Mouse (Mus musculus) bone marrow macrophage, adult 2 months (primary cell): Measurements from ENCODE around the gene Ppcdc. TPM values are rescaled to one million over a fixed set of nuclear protein-coding genes. Genes with fewer than 3 reads are reported as not detected.

Experiments
- H3K27ac ChIP-seq: 2 replicates; pipeline ENCODE4 v1.5.1; 2012; ENCODE audit warnings: low read depth, low read length; ENCODE audit not compliant: insufficient read depth
- H3K4me1 ChIP-seq: 2 replicates; pipeline ENCODE4 v1.6.1; 2012; ENCODE audit warnings: low read length; ENCODE audit not compliant: control insufficient read depth, insufficient read depth
- H3K4me3 ChIP-seq: 2 replicates; pipeline ENCODE4 v1.5.1; 2012; ENCODE audit warnings: mild to moderate bottlenecking, low read length, moderate library complexity; ENCODE audit not compliant: insufficient read depth
- CTCF ChIP-seq: IDR thresholded peaks from 2 replicates; pipeline ENCODE4 v1.5.1; 2012; ENCODE audit warnings: low read depth, mild to moderate bottlenecking, low read length, moderate library complexity
- POLR2A ChIP-seq: IDR thresholded peaks from 2 replicates; pipeline ENCODE4 v1.6.1; 2012; ENCODE audit warnings: mild to moderate bottlenecking, low read depth, low read length, borderline replicate concordance
- polyA plus RNA-seq: library from polyadenylated mRNA; stranded (reverse); fragments of >200 nt; gene quantifications from 2 replicates; pipeline ENCODE4 v1.2.4, GENCODE M21; 2012; ENCODE audit not compliant: missing spikeins, insufficient read depth, insufficient read length

Gene Ppcdc
- polyA plus RNA-seq: 28.6 and 29.5 TPM in 2 replicates

DNA sequence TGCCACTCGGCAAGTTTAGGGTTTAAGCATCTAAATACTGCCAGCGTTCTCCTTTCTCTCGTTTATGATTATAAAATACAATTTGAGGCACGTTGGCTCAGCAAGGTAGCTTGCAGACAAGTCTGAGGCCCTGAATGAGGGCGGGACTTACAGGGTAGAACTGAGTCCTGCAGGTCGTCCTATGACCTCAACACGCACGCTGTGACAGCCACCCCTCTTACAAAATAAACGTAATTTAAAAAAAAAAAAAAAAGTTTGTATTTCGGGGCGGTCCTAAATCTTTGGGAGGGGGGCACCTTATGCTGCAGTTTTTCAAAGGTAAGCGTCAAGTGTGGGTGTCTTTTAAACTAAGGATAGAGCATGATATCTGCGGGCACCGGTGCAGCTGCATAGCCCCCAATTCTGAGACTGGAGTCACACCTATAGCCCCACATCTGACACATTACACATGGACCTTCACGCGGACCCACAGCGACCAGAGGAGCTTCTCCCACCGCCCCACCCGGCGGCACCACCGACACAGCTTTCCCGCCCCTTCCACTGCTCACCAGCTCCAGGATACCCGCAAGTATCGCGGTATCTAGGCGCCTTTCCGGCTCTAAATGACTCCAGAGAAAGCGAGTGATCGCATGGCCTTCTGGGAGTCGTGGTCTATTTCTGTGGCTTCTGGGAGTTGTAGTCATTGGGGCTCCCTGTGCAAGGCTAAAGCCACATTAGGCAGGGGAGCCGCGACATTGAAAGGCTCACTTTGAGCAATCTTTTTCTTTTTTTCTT lies at the start of gene Ppcdc:
Ppcdc (minus strand) TSS at position 603 of the 774 bp plus-strand sequence.
- Histone ChIP-seq H3K4me1 (peaks cover 21% of the 10 kb centered on the region), H3K27ac (peak within 1 kb of the TSS; percentile 84), H3K4me3 (peak within 1 kb of the TSS; percentile 91)
- TF ChIP-seq POLR2A (peak; percentile 55; the same call in 1 of the 2 replicates), CTCF (no peak)

DNA sequence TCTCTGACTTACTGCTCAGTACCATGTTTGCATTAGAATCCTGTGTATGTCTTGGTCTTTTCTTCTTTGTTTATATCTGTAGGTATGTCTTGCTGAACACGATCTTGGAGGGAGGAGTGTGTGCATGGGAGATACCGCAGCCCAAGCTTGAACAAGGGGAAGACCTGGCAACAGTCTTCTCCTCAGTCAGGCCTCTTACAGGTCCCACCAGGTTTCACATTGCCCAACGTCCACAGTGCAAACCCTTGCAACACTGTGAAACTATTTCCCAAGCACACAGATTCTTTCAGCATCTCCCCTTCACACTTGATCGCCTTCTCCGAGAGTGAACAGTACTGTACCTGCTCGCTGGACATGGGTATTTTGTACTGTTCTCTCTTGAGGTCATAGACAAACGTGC lies 47.9 kb upstream of the Ppcdc start:
- Histone ChIP-seq H3K27ac (no peak overlapping the region), H3K4me1 (no peaks in the 10 kb centered on the region), H3K4me3 (no peak overlapping the region)
- TF ChIP-seq CTCF: no peak
- no peak for TF ChIP-seq POLR2A

DNA sequence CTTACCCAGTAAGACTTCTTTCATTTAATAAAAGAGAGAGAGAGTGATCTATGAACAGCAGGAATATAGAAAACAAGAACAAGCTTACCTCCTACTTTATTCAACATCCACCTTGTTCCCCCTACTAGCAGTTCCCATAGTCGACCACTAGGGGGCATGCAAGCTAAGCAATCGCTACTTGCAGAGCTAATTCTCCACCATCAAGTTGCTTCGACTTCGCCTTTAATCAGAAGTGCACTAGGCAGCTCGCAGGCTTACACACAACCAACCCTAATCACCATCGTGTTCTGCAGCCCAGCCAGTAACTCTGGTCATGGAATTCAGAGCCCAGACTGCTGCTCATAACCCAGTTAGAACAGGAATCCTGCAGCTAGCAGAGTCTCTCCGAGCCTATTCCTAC lies 45.9 kb upstream of the Ppcdc start:
- H3K27ac ChIP-seq: no peak overlapping the region
- H3K4me3 ChIP-seq: no peak overlapping the region
- no peaks in the 10 kb centered on the region for H3K4me1 ChIP-seq
- peak; percentile 35; the same call in 1 of the 2 replicates for TF ChIP-seq CTCF
- TF ChIP-seq POLR2A: no peak

DNA sequence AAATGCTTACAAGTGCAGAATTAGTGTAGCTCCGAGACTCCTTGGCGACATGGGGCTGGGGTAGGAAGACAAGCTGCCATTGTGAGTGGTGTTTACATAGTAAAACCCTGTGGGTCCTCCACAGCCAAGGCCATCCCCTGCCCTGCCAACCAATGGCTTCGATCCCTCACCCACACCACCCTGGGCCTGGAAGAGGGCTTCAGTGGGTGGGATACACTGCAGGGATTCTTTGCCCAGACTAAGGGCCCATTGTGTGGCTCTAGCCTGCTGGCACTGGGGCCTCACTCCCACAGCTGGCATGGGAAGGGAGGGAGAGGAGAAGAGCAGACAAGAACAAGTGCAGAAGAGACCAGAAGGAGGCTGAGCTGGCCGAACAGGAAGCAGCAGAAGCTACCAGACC lies 29.0 kb upstream of the Ppcdc start:
- H3K4me1 ChIP-seq: peaks cover 24% of the 10 kb centered on the region
- TF ChIP-seq CTCF (no peak), POLR2A (no peak)
- H3K27ac ChIP-seq: no peak overlapping the region
- no peak overlapping the region for H3K4me3 ChIP-seq

DNA sequence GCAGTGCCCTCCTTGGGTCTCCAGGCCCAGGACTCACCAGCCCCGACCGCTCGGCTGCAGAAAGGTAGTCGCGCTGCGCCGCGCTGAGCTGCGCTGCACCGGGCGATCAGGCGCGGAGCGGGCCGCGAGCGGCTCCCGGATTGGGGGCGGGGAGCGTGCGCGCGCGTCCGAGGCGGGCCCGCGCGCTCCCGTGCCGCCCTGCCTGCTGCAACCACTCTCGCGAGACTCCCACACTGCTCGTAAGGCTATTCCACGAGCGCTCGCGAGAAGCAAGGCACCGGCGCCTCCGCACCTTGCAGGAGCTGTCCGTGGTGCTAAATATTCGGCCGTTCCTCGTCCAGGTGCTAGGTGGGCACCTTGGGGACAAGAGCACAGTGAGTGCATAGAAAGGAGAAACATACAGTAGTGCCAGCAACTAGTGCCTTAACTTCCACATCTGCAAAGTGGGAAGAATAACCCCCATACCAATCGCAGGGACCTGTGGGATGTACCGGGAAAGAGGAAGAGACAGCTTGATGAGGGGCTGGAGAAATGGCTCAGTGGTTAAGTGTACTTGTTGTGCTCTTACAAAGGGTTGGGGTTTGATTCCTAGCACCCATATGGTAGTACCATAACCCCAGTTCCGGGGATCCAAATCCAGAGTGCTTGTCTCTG lies 28.1 kb upstream of the Ppcdc start, which contains the start of gene Scamp5:
Scamp5 (minus strand) TSS at position 165 of the 654 bp plus-strand sequence.
- Histone ChIP-seq H3K27ac (peak within 1 kb of the TSS; percentile 77), H3K4me3 (peak within 1 kb of the TSS; percentile 87), H3K4me1 (peaks cover 20% of the 10 kb centered on the region)
- TF ChIP-seq POLR2A (no peak), CTCF (no peak)

DNA sequence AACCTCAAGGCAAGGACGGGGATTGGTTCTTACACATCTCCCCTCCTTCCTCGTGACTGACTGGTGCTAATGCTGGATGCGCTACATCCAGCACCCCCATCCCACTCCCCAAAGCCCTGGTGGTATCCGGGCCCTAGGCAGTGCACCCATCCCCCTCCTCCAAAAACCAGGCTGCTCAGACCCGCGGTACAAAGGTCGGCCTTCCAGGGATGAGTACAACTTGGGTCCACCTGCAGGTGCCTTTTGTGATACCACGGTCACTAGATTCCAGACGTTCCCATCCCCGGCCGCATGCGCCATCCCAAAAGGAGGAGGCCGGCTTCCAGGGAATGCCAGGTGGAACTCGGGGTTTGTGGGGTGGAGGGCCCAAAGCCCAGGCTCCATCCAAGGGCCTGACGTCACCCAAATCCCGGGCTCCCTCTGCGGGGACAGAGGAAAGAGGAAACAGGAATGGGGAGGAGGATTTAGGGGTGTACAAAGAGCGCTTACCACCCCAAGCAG lies 27.4 kb upstream of the Ppcdc start:
- peak overlapping the region; percentile 87 for H3K4me3 ChIP-seq
- peak overlapping the region; percentile 77 for H3K27ac ChIP-seq
- peaks cover 17% of the 10 kb centered on the region for H3K4me1 ChIP-seq
- TF ChIP-seq CTCF (no peak), POLR2A (no peak)

DNA sequence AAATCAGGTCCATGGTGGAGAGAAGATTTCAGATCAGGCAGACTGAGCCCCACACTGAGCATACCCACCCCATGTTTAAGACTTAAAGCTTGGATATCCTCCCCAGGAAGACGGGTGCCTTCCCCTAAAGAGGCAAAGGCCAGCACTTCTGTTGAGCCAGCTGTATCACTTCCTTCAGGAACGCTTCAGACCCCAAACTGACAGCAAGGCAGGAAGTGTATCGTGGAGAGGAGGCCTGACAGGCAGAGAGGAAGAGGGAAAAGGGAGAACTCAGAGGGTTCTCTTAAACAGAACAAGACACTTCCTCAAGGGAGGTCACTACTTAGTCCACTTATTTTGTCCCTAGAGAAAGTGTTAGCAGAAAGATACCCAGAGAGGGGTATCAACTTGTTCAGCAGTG lies 26.2 kb upstream of the Ppcdc start:
- peak overlapping the region; percentile 87 for H3K4me3 ChIP-seq

DNA sequence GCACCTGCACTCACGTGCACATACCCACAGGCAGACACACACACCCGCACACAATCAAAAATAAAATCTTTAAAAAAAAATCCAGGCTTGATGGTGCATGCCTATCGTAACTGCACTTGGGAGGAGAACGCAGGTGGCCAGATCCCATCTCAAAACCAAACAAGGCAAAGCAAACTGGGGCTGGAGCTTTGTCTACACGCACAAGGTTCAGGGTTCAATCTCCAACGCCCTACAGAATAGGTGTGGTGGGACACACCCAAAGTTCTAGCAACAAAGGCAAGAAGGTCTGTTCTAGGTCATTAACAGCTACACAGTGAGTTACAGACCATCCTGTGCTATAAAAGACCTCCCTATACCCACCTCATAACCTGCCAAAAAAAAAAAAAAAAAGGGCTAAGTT lies 22.9 kb upstream of the Ppcdc start:
- H3K4me3 ChIP-seq: no peak overlapping the region
- no peak for TF ChIP-seq CTCF
- no peak for TF ChIP-seq POLR2A
- H3K4me1 ChIP-seq: peaks cover 17% of the 10 kb centered on the region
- no peak overlapping the region for H3K27ac ChIP-seq

More for the DNA sequence above, 26.2 kb upstream of the Ppcdc start:
- no peak for TF ChIP-seq CTCF
- TF ChIP-seq POLR2A: no peak
- Histone ChIP-seq H3K4me1 (peaks cover 17% of the 10 kb centered on the region), H3K27ac (peak overlapping the region; percentile 77)

DNA sequence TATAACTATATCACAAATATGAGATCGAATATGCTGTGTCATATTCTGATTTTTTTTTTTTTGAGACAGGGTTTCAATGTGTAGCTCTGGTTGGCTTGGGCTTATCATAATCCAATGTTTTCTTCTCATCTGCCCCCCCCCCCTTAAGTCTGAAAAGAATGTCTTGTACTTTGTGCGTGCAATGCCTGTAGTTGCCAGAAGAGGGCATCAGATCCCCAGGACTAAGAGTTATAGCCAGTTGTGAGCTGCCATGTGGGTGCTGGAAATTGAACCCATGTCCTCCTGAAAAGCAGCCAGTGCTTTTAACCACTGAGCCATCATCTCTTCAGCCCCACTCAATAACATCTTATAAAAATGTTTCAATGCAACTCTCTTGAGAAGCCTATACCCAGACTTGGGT lies 19.8 kb upstream of the Ppcdc start:
- H3K4me1 ChIP-seq: no peaks in the 10 kb centered on the region
- TF ChIP-seq POLR2A (no peak), CTCF (peak; percentile 39; the same call in 1 of the 2 replicates)
- no peak overlapping the region for H3K27ac ChIP-seq
- no peak overlapping the region for H3K4me3 ChIP-seq

DNA sequence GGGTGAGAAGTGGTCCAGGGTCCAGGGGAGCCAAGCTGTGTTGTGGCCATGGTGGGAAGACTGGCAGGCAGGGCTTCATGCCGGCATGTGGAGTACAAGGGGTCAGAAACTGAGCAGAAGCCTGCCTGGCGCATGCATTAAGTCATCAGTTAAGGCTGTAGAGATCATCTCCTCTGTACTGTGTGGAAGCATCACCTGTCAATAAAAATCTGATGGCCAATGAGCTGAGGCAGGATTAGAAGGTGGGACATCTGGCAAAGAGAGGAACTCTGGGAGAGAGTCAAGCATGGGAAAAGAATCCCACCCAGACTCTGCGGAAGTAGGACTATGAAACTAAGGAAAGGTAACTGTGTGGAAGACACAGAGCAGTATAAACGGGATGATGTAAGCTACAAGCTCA lies 13.6 kb upstream of the Ppcdc start:
- Histone ChIP-seq H3K4me3 (no peak overlapping the region), H3K4me1 (no peaks in the 10 kb centered on the region), H3K27ac (no peak overlapping the region)
- TF ChIP-seq CTCF (no peak), POLR2A (no peak)
